Mouse (Mus musculus): ENCODE data around the gene Abcg8.
A peak's percentile ranks its signal among the peaks of the same experiment; 100 is the strongest.

The Abcg8 gene

DNA sequence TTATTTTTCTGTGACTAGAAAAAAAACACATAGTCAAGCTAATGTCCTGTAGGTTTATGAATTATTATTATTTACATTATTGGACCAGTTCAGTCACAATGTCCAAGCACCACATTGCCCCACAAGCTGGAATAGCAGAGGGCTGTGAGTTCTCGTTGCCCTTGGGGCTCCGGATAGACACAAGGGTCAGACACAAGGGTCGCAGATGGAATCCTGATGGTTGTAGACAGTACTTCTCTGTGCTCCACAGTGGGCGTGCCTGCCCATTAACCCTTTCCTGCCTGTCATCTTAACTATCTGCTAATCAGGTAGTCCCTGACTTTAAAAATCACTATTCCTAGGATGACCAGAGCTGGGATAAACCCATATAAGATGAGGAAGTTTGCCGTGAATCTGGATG, 17.9 kb upstream of the Abcg8 start:
- DNase-seq (ENCODE audit: inconsistent ontology term), result no peak

DNA sequence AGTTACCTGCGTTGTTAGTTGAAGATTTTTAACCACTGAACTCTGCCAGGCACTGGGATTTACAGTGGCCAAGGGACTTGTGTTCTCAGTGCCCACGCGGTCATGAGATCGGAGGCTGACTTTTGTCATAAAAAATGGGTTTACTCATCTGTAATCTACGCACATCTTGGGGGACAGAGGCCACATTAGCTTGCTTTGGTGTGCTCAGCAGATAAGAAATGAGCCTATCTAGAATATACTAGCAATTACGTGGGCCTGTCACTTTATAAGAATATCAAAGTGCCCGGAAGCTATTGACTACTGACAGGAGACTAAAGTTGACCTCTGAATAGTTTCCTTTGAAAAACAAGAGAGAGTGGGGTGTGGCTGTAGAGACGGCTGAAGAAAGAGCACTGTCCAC, 17.2 kb upstream of the Abcg8 start:
- no peak for DNase-seq (ENCODE audit: inconsistent ontology term)

DNA sequence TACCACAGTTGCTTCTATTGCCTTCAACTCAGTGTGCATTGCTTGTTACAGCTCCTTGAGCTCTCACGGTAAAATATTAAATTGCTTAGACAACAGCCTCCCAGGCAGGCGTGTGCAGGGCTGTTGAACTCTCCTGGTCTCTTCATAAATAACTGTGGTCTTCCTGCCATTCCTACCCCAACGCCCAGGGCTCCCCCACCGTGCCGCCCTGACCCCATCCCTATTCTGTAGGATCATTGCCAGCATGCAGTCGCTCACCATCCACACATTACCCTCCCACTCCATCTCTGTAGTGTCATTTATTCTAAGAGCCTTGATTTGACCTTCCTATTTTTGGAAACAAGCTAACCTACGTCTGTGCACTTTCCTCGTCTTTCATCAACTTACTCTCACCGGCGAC, 11.0 kb upstream of the Abcg8 start:
- DNase-seq (ENCODE audit: inconsistent ontology term), result no peak

DNA sequence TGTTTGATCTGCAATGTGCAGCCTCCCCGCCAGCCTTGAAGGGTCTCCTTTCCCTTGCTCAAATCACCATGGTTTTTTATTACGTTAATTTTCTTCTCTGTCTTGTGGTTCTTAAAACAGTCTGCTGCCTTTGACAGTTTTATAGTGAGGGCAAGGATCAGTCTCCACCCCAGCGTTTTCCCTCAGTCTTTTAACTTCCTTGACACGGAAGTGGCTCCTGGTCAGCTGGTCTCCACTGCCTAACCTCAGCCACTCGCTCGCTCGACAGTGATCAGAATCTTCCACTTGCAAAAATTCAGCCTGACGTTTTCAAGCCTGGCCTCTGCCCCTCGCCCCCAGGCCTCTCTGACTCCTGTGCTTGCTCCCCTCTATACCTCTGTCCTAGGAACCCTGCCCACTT, 10.4 kb upstream of the Abcg8 start:
- no peak for DNase-seq (ENCODE audit: inconsistent ontology term)

DNA sequence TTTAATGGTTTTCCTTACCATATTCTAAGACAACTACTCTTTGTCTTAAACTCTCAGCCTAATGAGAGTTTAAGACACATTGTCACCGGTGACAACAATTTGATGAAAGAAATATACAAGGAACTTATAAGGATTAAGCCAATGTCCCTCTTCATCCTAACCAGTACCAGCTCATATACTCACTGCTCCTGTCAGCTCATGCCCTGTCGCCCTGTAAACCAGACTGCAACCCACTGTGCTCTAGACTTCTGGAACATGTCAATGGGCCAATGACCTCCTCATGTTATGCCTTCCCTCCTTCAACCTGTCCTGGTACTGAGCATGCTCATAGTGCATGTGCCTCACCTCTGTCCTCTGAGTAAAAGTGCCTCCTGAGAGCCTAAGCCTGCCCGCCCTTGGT, 8.3 kb upstream of the Abcg8 start:
- DNase-seq (ENCODE audit: inconsistent ontology term), result no peak

DNA sequence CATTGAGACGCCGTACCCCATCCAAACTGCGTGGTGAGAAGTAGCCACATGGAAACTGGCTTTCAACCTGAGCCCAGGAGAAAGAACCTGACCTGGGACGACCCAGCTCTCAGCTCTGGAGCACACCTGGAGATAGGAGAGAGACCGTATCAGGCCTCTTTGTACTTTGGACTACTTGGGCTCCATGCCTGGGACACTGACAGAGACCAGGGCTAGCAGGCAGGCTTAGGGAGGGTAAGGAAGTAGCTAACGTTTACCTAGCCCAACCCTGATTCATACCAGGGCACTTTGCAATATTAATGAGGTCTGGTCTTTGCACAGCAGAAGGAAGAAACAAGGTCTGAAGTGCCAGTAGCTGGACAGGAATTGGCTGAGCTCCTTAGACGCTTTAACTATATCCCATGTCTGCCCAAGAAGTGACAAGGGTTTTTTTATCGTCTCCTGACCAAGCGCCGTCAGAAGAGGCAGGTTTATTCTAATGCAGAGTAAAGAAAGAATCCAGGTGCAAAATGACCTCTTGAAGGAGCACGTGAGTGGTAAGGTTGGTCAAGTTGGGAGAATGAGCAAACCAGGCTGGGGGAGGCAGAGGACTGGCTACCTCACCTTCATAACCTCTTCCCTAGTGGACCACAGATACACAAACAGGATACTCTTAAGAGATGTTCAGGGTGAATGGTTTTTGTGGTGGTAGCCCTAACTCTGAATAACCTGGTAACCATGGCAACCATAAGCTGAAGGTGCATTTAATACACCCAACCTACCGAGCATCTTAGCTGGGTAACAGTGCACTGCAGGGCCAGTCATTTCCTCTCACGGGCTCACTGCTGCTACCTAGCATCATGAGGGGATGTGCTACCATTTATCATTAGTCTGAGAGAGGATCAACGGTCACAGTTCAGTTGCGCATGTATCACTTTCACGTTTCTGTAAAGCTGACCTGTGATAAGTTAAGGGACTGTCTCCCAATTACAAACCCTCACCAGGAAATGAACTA, 3.4 kb upstream of the Abcg8 start:
- no peak for DNase-seq (ENCODE audit: inconsistent ontology term)

DNA sequence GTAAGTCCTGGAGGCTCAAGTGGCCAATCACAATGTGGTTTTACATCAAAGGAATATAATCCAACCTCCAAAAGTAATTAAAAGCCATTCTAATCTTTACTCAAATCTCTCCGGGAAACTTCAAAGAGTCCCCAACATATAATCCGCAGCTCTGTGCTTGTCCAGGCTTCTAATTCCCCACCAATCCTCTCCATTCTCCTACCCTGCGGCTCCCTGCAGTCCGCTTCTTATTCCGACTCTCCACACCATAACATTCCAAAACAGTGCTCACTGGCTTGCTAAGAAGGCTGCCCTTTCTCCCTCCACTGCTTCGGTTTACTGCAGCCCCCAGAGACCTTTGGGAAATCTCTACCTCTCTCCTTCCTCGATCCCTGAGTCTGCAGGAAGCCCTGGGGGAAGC, 2.1 kb upstream of the Abcg8 start:
- no peak for DNase-seq (ENCODE audit: inconsistent ontology term)

DNA sequence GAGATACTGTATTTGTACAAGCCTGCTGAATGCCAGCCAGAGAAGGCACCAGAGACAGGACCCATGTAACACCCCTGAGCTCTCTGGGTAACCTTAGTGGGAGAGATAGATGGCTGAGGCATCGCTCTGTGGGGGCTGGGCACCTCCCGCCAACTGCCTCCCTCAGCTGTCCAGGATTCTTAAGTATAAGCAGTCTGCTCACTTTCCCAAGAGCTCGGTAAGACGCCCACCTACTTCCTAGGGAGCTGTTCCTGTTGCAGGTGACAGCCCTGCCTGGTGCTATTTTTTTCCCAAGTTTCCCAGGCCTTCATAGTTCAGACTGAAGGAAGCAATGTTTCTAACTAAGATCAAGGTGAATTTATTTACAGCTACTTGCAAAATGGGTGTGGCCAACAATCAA, 898 bp upstream of the Abcg8 start:
- no peak for DNase-seq (ENCODE audit: inconsistent ontology term)

DNA sequence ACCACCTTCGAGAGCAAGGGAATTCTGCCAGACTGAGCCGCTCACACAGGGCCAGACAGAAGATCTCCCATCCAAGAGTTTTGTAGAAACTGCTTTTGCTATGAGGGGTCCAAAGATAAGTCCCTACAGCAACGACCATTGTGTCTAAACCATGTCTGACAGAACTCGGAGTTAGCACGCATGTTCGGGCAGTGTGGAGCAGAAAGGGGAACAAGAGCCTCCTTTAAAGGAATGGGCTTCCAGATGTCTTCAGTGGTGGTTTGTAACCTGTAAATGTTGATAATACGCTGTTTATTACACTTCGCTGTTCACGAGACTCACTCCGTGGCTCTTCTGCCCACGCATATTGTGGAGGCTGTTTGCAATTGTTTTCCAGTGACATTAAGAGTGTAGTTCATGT, 1.5 kb downstream of the Abcg8 start:
- no peak for DNase-seq (ENCODE audit: inconsistent ontology term)

DNA sequence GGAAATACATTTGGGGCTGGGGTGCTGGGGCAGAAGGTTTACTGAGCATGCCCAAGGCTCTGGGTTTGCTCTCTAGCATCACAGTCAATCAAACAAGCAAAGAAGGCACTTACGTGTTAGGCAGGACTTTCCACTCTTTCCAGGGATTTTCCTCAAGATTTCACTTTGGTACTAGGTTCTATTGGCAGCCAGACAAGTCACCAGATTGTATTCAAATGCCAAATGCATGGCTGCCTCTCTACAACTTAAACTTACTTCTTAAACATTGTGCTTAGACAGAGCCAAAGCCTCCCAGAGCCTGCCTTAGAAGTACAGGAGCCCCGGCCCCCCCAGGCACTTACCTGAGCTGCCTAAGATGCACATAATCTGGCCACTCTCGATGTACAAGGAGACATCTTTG, 5.6 kb downstream of the Abcg8 start:
- no peak for DNase-seq (ENCODE audit: inconsistent ontology term)

DNA sequence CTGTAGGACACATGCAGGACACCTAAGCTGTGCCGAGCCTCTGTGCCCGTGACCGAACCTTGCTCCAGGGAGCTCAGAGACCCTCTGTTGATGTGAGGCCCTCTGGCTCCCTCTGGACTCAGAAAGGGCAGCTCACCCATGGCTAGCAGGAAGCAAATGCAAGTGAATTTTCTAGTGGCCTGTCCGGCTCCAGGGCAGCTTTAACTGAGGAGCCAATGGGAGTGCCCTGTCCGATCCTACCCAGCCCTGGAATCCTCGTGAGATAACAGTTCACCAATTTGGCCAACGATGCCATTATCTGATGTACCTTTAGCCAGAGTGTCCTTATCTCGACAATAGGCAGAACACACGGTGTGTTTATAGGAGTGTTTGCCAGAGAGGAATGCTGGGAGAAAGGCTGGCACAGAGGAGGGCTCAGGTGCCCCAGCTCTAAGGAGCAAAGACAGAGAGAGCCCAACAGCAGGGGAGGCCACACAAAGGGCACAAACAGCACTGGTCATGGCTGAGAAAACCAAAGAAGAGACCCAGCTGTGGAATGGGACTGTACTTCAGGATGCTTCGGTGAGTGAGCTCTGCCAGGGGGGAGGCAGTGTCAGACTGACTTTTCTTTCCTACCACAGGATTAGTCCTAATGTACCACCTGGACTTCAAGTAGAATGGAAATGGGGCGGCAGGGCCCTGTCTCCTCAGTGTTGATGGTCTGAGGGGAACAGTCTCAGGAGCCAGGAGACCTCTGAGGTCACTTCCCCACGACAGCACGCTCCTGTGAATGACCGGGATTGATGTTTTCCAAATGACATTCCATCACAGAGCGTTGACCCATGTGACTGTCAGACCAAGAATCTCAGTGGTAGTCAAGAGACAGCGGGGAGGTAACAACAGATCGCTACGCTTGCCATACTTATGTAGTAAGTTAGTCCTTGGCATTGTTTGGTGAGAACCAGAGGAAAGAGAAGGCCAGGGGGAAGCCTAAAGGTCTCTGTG, 6.9 kb downstream of the Abcg8 start, which contains the start of gene Abcg5:
TSS of gene Abcg5 (minus strand) at position 278 of the 984 bp plus-strand sequence.
- no peak for DNase-seq (ENCODE audit: inconsistent ontology term)

DNA sequence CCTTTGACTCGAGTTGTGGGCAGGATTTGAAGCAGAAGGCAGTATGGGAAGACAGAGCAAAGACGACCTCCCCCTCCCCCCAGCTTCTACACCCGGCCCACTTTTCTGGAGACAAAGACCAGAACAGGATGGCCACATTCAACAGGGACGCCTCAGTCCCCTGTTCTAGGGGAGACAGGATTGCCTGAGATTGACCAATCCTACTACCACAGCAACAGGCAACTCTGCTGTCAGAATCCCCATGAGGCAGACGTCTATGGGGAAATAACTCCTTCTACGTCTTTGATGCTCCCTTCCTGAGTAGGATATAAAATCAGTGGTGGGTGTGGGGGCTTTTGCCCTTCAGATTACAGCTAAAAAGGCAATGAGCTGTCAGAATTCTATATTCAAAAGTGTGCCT, 8.2 kb downstream of the Abcg8 start:
- no peak for DNase-seq (ENCODE audit: inconsistent ontology term)

DNA sequence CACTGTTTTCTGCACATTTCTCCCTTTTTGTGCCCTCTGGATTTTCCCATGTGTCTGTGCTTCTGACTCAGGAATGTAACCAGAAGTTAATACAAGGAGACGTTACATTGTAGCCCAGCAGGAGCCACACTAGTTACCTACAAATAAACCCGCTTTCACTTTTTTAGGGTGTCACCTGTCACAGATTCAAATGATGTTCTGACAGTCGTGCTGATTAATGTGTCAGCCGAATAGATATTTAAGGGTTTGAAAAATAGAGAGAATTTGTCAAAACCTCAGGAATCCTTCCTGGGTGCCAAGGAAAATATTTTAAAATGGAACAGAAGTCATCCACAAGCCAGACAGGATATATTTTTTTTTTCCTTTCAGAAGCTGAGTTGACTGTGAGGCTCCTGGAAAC, 9.2 kb downstream of the Abcg8 start:
- peak; percentile 13 for DNase-seq (ENCODE audit: inconsistent ontology term)

DNA sequence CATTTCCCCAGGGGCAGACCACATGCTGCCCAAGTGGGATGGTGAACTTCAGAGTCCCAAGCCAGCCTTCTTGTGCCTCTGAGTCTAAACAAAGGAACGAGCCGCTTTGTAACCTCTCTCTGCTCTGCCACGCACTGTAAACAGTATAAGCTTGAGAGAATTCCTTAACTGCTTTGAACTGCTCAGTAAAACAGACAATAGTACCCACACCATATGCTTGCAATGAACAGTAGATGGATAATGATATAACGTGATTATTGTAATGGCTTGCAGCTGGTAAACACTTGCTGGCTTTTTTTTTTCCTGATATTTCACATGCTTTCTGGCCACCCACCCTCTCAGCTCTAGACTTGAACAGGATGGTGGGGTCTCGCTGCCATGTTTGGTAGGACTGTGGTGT, 11.9 kb downstream of the Abcg8 start:
- DNase-seq (ENCODE audit: inconsistent ontology term), result no peak

DNA sequence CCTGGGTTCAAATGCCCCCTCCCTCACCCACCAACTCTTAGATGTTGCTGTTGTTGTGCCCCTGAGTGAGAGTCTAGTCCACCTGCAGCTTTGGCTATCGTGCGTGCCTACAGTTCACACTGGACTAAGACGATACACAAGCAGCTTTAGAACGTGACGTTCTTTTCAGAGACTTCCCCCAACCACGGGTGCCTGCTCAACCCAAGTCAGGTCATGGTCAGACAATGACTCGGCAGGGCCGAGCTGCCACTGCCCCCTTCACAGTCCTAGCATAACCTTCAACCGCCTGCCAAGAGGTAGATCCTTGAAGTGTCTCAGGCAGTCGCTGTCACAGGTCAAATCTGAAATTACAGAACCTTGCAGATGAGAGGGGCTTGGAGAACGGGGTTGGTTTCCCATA, 12.7 kb downstream of the Abcg8 start:
- no peak for DNase-seq (ENCODE audit: inconsistent ontology term)

DNA sequence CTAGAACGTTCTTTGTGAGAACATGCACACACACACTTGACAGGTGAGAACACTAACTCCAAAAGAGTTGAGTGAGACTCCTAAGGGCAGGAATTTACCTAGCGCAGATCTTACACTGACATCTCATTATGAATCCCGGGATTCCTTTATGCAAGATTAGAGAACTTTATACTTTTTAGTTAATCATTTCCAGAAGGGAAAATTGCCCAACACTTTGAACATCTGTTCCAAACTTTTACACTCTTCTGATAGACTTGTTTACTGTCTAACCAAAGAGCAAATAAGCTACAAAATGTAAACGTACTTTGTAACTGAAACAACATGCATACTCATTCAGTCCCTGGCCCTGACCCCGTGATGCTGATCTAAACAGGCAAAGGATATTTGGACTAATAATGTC, 13.2 kb downstream of the Abcg8 start:
- DNase-seq (ENCODE audit: inconsistent ontology term), result no peak

DNA sequence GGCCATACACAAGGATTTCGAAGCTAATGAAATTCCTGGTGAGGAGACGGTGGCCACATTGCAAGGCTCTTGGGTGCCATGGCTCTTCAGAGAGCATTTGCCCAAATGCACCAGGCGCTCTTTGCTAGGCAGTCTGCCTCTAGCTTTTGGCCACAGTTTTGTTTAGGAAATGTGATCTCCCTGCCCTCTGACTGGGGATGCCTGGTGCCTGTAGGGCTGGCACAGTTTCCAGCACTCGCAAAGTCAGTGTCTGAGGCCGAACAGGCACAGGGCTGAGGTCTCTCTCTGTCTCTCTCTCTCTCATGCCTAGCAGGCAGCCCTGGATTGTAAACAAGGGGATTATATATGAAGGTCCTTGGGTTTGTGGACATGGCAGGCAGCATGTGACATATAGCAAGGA, 14.0 kb downstream of the Abcg8 start:
- DNase-seq (ENCODE audit: inconsistent ontology term), result no peak

DNA sequence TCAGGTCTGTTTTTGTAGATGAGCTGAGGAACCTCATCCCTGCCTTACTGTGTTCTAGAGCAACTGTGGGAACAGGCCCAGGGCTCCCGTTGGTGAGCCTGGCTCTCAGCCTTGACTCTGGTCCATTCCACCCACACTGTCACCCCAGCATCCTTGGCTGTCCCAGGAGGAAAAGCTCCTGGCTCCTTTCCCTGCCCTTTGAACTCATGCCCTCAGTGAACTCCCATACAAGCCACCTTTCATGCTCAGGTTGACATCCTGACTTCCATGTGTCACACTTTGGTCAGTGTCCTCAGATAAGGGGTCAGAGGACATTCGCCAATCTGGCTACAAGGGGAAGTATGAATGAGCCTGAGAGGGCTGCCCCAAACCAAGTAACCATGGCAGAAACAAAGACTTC, 17.6 kb downstream of the Abcg8 start:
- no peak for DNase-seq (ENCODE audit: inconsistent ontology term)

DNA sequence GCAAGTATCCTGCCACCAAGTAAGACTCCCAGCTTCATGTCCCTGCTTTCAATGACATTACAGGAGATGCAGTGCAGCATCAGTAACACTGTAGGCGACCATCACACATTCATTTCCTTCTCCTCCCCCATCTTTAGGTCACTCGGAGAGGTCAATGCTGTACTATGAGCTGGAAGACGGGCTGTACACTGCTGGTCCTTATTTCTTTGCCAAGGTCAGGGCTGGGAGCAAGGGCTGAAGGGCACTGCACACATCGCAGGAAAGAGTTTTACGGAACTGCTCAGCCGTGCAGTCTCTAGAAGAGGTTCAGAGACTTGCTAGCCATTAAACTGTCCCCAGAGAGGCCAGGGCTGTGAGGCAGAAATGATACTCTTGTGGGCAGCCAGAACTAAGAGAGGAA, 20.4 kb downstream of the Abcg8 start:
- no peak for DNase-seq (ENCODE audit: inconsistent ontology term)

DNA sequence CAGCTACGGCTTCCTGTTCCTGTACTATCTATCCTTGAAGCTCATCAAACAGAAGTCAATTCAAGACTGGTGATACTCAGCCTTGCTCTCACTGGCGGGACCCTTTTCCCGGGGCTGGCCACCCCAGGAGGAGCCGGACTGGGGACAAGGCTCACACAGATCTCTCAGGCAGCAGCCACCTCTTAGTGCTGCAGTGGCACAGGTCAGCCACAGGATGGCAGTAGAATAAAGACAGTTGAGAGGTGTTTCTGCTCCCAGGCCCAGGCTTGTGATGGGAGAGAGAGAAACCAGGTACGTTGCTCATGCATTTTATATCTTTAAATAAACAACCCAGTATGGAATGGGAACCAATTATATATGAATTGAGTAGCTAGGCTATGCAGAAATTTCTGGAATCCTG, 22.6 kb downstream of the Abcg8 start:
- DNase-seq (ENCODE audit: inconsistent ontology term), result peak; percentile 37

DNA sequence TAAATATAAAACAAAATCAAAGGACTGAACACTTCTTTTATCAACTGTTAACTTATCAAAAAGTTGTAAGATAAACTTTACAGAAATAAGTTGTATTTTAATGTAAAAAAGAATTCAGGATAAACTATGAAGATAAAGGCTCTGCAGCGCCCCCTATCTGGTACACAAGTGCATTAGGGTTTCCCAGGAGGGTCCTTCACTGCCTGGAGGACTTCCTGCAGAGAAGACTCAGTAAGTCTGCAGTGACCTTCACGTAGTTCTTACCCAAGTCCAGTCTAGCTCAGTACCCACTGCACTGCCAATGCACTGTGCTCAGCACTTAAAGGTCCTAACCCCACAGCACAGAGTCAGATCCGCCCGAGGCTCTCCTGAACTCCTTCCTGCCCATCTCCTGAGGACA, 31.3 kb downstream of the Abcg8 start:
- DNase-seq (ENCODE audit: inconsistent ontology term), result no peak

DNA sequence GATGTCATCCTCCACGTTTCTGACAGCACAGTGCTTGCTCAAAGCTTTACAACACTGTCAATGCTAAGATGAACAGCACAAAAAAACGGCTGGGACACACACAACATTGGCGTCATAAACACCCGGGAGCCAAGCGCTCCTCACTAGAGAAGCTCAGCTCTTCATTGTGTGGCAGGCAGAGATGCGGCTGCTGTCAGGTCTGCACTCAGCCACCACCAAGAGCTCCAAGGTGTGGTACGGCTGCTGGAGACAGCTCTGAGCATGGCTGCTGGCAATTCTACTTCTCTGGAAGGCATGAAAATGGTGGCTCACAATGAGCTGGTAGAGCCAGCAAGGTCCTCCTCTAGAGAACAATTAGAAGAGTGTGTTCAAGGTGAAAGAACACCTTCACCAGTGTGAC, 32.7 kb downstream of the Abcg8 start:
- no peak for DNase-seq (ENCODE audit: inconsistent ontology term)
